Mouse (Mus musculus) cerebellum, adult 2 months (tissue): Measurements from ENCODE around the gene St8sia2.

Source experiments
- CTCF ChIP-seq: fragments of 200-500 bp; IDR thresholded peaks from 2 replicates; pipeline ENCODE4 v1.5.1; 2011; ENCODE audit warnings: low read depth, mild to moderate bottlenecking, control low read depth, low read length, moderate library complexity, borderline replicate concordance; ENCODE audit not compliant: insufficient read depth
- POLR2A ChIP-seq: fragments of 200-500 bp; IDR thresholded peaks from 2 replicates; pipeline ENCODE4 v1.6.1; 2011; ENCODE audit warnings: low read length, control low read depth, borderline replicate concordance; ENCODE audit not compliant: insufficient read depth

- TF ChIP-seq CTCF (no peak), POLR2A (no peak)
Measured at GRCm38 (mm10) chr7:74022571-74022970, 9.1 kb upstream of the St8sia2 start.
